Mouse (Mus musculus) lung, embryonic 16.5 days (tissue): ENCODE results near the gene Dock9. TPM values are rescaled to one million over a fixed set of nuclear protein-coding genes. Genes with fewer than 3 reads are reported as not detected.

Experiments
- ATAC-seq: fragments of 200-750 bp; cut with Nextera tagmentation; 2 replicates; pipeline ENCODE4 v1.8.0; 2017; ENCODE audit warnings: low read depth, mild to moderate bottlenecking, moderate library complexity
- H3K27ac ChIP-seq: fragments of 300-500 bp; sonication (generic); 2 replicates; pipeline ENCODE4 v1.5.1; 2014; ENCODE audit warnings: mild to moderate bottlenecking, control low read depth, low read length
- H3K27me3 ChIP-seq: fragments of 300-500 bp; sonication (generic); 2 replicates; pipeline ENCODE4 v1.6.1; 2014; ENCODE audit warnings: low read depth, low read length, mixed read lengths; ENCODE audit not compliant: control insufficient read depth, insufficient read depth
- H3K36me3 ChIP-seq: fragments of 300-500 bp; sonication (generic); 2 replicates; pipeline ENCODE4 v1.6.1; 2014; ENCODE audit warnings: low read length; ENCODE audit not compliant: control insufficient read depth, insufficient read depth
- H3K4me1 ChIP-seq: fragments of 300-500 bp; sonication (generic); replicated peaks from 2 replicates; pipeline ENCODE4 v1.6.1; 2014; ENCODE audit warnings: low read length, mixed read lengths; ENCODE audit not compliant: control insufficient read depth, insufficient read depth
- H3K4me2 ChIP-seq: fragments of 300-500 bp; sonication (generic); 2 replicates; pipeline ENCODE4 v1.6.1; 2014; ENCODE audit warnings: low read depth, low read length, control low read depth
- H3K4me3 ChIP-seq: fragments of 300-500 bp; sonication (generic); 2 replicates; pipeline ENCODE4 v1.5.1; 2014; ENCODE audit warnings: mild to moderate bottlenecking, low read length, control low read depth
- H3K9ac ChIP-seq: fragments of 300-500 bp; sonication (generic); 2 replicates; pipeline ENCODE4 v1.6.1; 2014; ENCODE audit warnings: low read length, control low read depth
- H3K9me3 ChIP-seq: fragments of 300-500 bp; sonication (generic); 2 replicates; pipeline ENCODE4 v1.6.1; 2016; ENCODE audit warnings: low read length; ENCODE audit not compliant: control insufficient read depth
- WGBS: fragments of 180-500 bp; shearing (Covaris S2); extraction: QIAGEN DNeasy Blood & Tissue Kit; methylation state at CpG from one replicate; pipeline ENCODE4 v1.1.7; 2014; 5-methylcytosine and 5-hydroxymethylcytosine counted together
- polyA plus RNA-seq: library from polyadenylated mRNA; unstranded; fragments of >200 nt; fragmentation: Nextera tagmentation; extraction: Ambion mirVana; gene quantifications from 2 replicates; pipeline ENCODE4 v1.2.1, GENCODE M21; 2015

Gene Dock9
- polyA plus RNA-seq, 1 experiment from 2014 or later = 14.3 TPM

GRCm38 (mm10) chr14:121493712-121494111 is 303.9 kb downstream of the Dock9 start:
- Histone ChIP-seq H3K36me3 (no peaks in the 10 kb centered on the region), H3K9me3 (no peaks in the 10 kb centered on the region), H3K4me1 (peaks cover 4% of the 10 kb centered on the region; the same call in 1 of the 2 replicates), H3K27me3 (no peaks in the 10 kb centered on the region; the same call in 1 of the 2 replicates), H3K9ac (no peak overlapping the region), H3K27ac (no peak overlapping the region), H3K4me3 (no peak overlapping the region), H3K4me2 (no peak overlapping the region)
- WGBS = 49% methylated on average over 3 of the region's 3 CpGs
- ATAC-seq = no peak

GRCm38 (mm10) chr14:121492328-121492727 is 305.3 kb downstream of the Dock9 start:
- Histone ChIP-seq H3K27me3 (no peaks in the 10 kb centered on the region; the same call in 1 of the 2 replicates), H3K27ac (no peak overlapping the region), H3K36me3 (no peaks in the 10 kb centered on the region), H3K9ac (no peak overlapping the region), H3K4me2 (no peak overlapping the region), H3K4me1 (peaks cover 4% of the 10 kb centered on the region; the same call in 1 of the 2 replicates), H3K4me3 (no peak overlapping the region), H3K9me3 (no peaks in the 10 kb centered on the region)
- WGBS = 44% methylated on average over 8 of the region's 8 CpGs
- no peak for ATAC-seq

Other genes starting within 250 kb of the Dock9 start
- 54.4 and 56.9 TPM in 2 replicates for gene Ubac2, start 80.8 kb upstream of the Dock9 start, polyA plus RNA-seq
- 0.23 and 0.36 TPM in 2 replicates for gene Gpr18, start 117.9 kb upstream of the Dock9 start, polyA plus RNA-seq
- 2.3 and 2.7 TPM in 2 replicates for gene Gpr183, start 167.4 kb upstream of the Dock9 start, polyA plus RNA-seq
- gene Timm8a2, start 236.8 kb upstream of the Dock9 start, polyA plus RNA-seq = not detected in 2 replicates